Mouse (Mus musculus) brain, embryonic 14.5 days (tissue): ENCODE data around the gene Pank4.

Experiments used
- CTCF ChIP-seq: fragments of 200-500 bp; IDR thresholded peaks from 2 replicates; pipeline ENCODE4 v1.5.1; 2012; ENCODE audit warnings: inconsistent platforms, mild to moderate bottlenecking, moderate library complexity, borderline replicate concordance; ENCODE audit not compliant: insufficient read depth, insufficient read length; ENCODE audit errors: extremely low read depth
- POLR2A ChIP-seq: fragments of 200-500 bp; IDR thresholded peaks from 2 replicates; pipeline ENCODE4 v1.6.1; 2012; ENCODE audit warnings: mild to moderate bottlenecking, inconsistent platforms, borderline replicate concordance; ENCODE audit not compliant: poor library complexity, insufficient read depth, insufficient read length, severe bottlenecking; ENCODE audit errors: extremely low read depth

DNA sequence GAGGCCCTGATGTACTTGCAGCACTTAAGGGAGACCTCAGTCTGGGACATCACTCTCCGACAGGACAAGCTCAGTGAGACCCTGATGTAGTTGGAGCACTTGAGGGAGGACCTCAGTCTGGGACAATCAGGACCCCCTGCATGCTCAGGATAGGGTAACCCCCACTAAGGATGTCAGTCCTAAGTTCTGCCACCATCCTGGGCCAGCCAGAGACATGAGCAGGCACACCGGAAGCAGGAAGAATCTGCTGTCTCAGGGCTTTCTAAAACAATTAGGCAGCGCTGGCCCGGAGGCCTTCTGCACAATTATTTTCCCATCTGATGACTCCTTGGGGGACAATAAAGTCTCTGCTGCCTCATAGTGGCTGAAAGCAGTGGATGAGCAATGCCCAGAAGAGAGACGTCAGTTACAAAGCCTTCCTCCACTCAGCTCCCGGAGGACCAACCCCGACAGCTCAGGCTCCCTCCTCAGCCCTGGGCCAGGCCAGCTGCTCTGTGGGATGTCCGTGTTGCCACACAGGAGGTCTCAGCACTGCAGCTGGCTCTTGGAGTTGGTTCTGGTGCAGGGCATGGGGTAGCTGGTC, 32.7 kb downstream of the Pank4 start:
- TF ChIP-seq CTCF (peak; percentile 17; the same call in 1 of the 2 replicates), POLR2A (no peak)
